In the genomic region with DNA sequence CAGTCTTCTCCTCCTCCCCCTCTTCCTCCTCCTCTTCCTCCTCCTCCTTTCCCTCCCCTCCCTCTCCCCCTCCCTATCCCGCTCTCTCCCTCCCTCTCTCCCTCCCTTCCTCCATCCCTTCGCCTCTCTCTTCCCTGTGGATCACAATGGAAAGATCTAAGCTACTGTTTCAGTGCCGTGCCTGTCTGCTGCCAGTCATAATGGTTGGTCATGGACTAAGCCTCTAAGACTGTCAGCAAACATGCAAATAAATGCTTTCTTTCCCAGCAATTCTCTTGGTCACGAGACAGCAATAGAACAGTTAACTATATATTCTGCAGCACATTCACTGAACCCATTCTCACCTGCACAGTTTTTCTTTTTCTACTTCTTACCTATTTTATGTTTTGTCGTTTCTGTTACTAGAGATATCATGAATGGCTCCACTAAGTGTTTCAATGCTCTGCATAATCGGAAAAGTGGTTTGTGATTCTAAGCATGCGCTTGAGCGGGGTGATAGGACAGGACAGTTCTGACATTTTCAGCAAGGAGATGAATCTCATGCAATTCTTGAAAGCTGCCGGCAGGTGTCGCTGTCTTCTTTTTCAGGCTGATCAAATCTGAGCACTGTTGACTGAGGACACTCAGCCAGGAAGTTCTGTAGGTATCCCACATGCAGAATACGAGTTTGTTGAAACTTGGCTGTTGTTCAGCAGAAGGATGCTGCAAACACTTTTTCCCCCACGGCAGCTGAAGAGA, we compare ENCODE assay signal across 8 mouse cellular contexts. TPM values are rescaled to one million over a fixed set of nuclear protein-coding genes. Genes with fewer than 3 reads are reported as not detected.
DNase-seq lines count a peak whose midpoint lies in the region; ATAC-seq and TF ChIP-seq lines count a peak whose summit lies in the region.

No protein-coding gene starts in this region.

- intact Hi-C loops in heart, postnatal 10 days (cut with DNase I): loop anchor here (1.0 to 2.0 kb wide), 5 partner anchors 20 to 403 kb away; no protein-coding TSS in a partner anchor

- DNase-seq in layer of hippocampus, adult 2 months (ENCODE audit: low spot score in 2 of 2): peak in 1 of 2 experiments; percentile 68
- DNase-seq in layer of hippocampus, adult 11-12 months (ENCODE audit: low spot score): no peak
- DNase-seq in adrenal gland, postnatal 36 days: peak; percentile 73 to 75
- peak; percentile 50 to 76 for DNase-seq in heart, postnatal 10 days
- peak; percentile 52 to 65 for DNase-seq in kidney, postnatal 25 days
- peak; percentile 54 for DNase-seq in spleen, adult 12 weeks (ENCODE audit: low spot score)

- peak; percentile 64 for ATAC-seq in megakaryocyte-erythroid progenitor cell, adult 5-6 weeks (replicated peaks; ENCODE audit: low FRiP score, low TSS enrichment, poor library complexity, severe bottlenecking)

- peak; percentile 89 for TF ChIP-seq CTCF in layer of hippocampus, adult 2 months (conservative IDR thresholded peaks at IDR 0.05)
- 0 out of 2 replicates have a peak, but pooled peaks have one; percentile 33 for TF ChIP-seq CTCF in embryonic fibroblast, embryonic 13.5 days (IDR thresholded peaks at IDR 0.05; ENCODE audit: borderline replicate concordance, insufficient read depth, low read length)

- no peak overlapping the region for H3K27ac ChIP-seq in layer of hippocampus, adult 2 months
- H3K27ac ChIP-seq in embryonic fibroblast, embryonic 13.5 days (ENCODE audit: insufficient read depth, low read length): no peak overlapping the region

- no peaks in the 10 kb centered on the region for H3K4me1 ChIP-seq in embryonic fibroblast, embryonic 13.5 days (ENCODE audit: control insufficient read depth, insufficient read depth, low read length)

- TF ChIP-seq POLR2A in embryonic fibroblast, embryonic 13.5 days (IDR thresholded peaks at IDR 0.05; ENCODE audit: low read depth, low read length): no peak

- H3K4me3 ChIP-seq in layer of hippocampus, adult 2 months: no peak overlapping the region
- no peak overlapping the region for H3K4me3 ChIP-seq in embryonic fibroblast, embryonic 13.5 days (ENCODE audit: insufficient read depth, low read length)

RNA-seq across cellular contexts. Expression of a gene that starts 17.5 kb away (rescaled TPM):
- total RNA-seq in layer of hippocampus, adult 2 months (2021): 10 to 100 TPM; 53.8 to 56.1 TPM
- total RNA-seq in adrenal gland, postnatal 36 days (2021): 10 to 100 TPM; 23.9 to 30.1 TPM
- polyA plus RNA-seq in embryonic fibroblast, embryonic 13.5 days (2011; ENCODE audit: insufficient read length, low read depth, missing spikeins): 20.0 and 23.0 TPM in 2 replicates
- total RNA-seq in heart, postnatal 10 days (2021): 10 to 100 TPM; 29.8 to 30.7 TPM
- 43.4 and 60.5 TPM in 2 replicates for total RNA-seq in megakaryocyte-erythroid progenitor cell, adult 5-6 weeks (2014; fragmentation: Nextera tagmentation)
- 38.4 and 38.6 TPM in 2 replicates for total RNA-seq in megakaryocyte-erythroid progenitor cell, adult 5-6 weeks (2017)

RNA-seq across cellular contexts. Expression of a gene that starts 39.2 kb away (rescaled TPM):
- total RNA-seq in layer of hippocampus, adult 2 months (2021): 100 to 1,000 TPM; 300 to 302 TPM
- 100 to 1,000 TPM; 132 to 151 TPM for total RNA-seq in adrenal gland, postnatal 36 days (2021)
- 271 and 367 TPM in 2 replicates for polyA plus RNA-seq in embryonic fibroblast, embryonic 13.5 days (2011; ENCODE audit: insufficient read length, low read depth, missing spikeins)
- 100 to 1,000 TPM; 164 to 173 TPM for total RNA-seq in heart, postnatal 10 days (2021)
- total RNA-seq in megakaryocyte-erythroid progenitor cell, adult 5-6 weeks (2014; fragmentation: Nextera tagmentation): 75.8 and 85.8 TPM in 2 replicates
- total RNA-seq in megakaryocyte-erythroid progenitor cell, adult 5-6 weeks (2017): 190 and 260 TPM in 2 replicates
